Mouse (Mus musculus): ENCODE results near the gene Gnai2. TPM values are rescaled to one million over a fixed set of nuclear protein-coding genes. Genes with fewer than 3 reads are reported as not detected.

Gnai2 gene
- polyA plus RNA-seq, 1 experiment: 273 TPM

GRCm38 (mm10) chr9:107632478-107632877 lies 2.7 kb downstream of the Gnai2 start:
- TF ChIP-seq POLR2A (IDR thresholded peaks at IDR 0.05; ENCODE audit: borderline replicate concordance, control insufficient read depth, low read depth, low read length): peak; percentile 67
- no peak for TF ChIP-seq CTCF (IDR thresholded peaks at IDR 0.05; ENCODE audit: control insufficient read depth, insufficient read depth, low read length)
- H3K4me1 ChIP-seq (ENCODE audit: control insufficient read depth, insufficient read depth, low read length): peaks cover 12% of the 10 kb centered on the region; the same call in 1 of the 2 replicates
- 29% methylated on average over 6 of the region's 6 CpGs for WGBS

GRCm38 (mm10) chr9:107631861-107632260 lies 3.3 kb downstream of the Gnai2 start:
- WGBS: 86% methylated on average over 8 of the region's 8 CpGs
- no peak overlapping the region for H3K4me3 ChIP-seq (replicated peaks; ENCODE audit: control insufficient read depth, low read depth, low read length)
- H3K27ac ChIP-seq (ENCODE audit: control insufficient read depth, insufficient read depth, low read depth, low read length, poor library complexity): peak overlapping the region; percentile 96
- peaks cover 13% of the 10 kb centered on the region; the same call in 1 of the 2 replicates for H3K4me1 ChIP-seq (ENCODE audit: control insufficient read depth, insufficient read depth, low read length)
- TF ChIP-seq POLR2A (IDR thresholded peaks at IDR 0.05; ENCODE audit: borderline replicate concordance, control insufficient read depth, low read depth, low read length) (no peak), CTCF (IDR thresholded peaks at IDR 0.05; ENCODE audit: control insufficient read depth, insufficient read depth, low read length) (no peak)

More at GRCm38 (mm10) chr9:107632478-107632877, 2.7 kb downstream of the Gnai2 start:
- peak overlapping the region; percentile 96 for H3K27ac ChIP-seq (ENCODE audit: control insufficient read depth, insufficient read depth, low read depth, low read length, poor library complexity)
- H3K4me3 ChIP-seq (replicated peaks; ENCODE audit: control insufficient read depth, low read depth, low read length): peak overlapping the region; percentile 85

GRCm38 (mm10) chr9:107631311-107631826 lies 3.8 kb downstream of the Gnai2 start:
- H3K4me1 ChIP-seq (ENCODE audit: control insufficient read depth, insufficient read depth, low read length): peaks cover 15% of the 10 kb centered on the region
- peak overlapping the region; percentile 96 for H3K27ac ChIP-seq (ENCODE audit: control insufficient read depth, insufficient read depth, low read depth, low read length, poor library complexity)
- no peak for TF ChIP-seq POLR2A (IDR thresholded peaks at IDR 0.05; ENCODE audit: borderline replicate concordance, control insufficient read depth, low read depth, low read length)
- no peak for TF ChIP-seq CTCF (IDR thresholded peaks at IDR 0.05; ENCODE audit: control insufficient read depth, insufficient read depth, low read length)
- WGBS: 87% methylated on average over 9 of the region's 9 CpGs
- no peak overlapping the region for H3K4me3 ChIP-seq (replicated peaks; ENCODE audit: control insufficient read depth, low read depth, low read length)

GRCm38 (mm10) chr9:107630576-107630975 lies 4.6 kb downstream of the Gnai2 start:
- no peak overlapping the region for H3K4me3 ChIP-seq (replicated peaks; ENCODE audit: control insufficient read depth, low read depth, low read length)
- TF ChIP-seq CTCF (IDR thresholded peaks at IDR 0.05; ENCODE audit: control insufficient read depth, insufficient read depth, low read length) (no peak), POLR2A (IDR thresholded peaks at IDR 0.05; ENCODE audit: borderline replicate concordance, control insufficient read depth, low read depth, low read length) (no peak)
- peak overlapping the region; percentile 81 for H3K27ac ChIP-seq (ENCODE audit: control insufficient read depth, insufficient read depth, low read depth, low read length, poor library complexity)
- 51% methylated on average over 4 of the region's 4 CpGs for WGBS
- peaks cover 15% of the 10 kb centered on the region for H3K4me1 ChIP-seq (ENCODE audit: control insufficient read depth, insufficient read depth, low read length)

GRCm38 (mm10) chr9:107629901-107630425 lies 5.2 kb downstream of the Gnai2 start:
- TF ChIP-seq CTCF (IDR thresholded peaks at IDR 0.05; ENCODE audit: control insufficient read depth, insufficient read depth, low read length): no peak
- TF ChIP-seq POLR2A (IDR thresholded peaks at IDR 0.05; ENCODE audit: borderline replicate concordance, control insufficient read depth, low read depth, low read length): no peak
- Histone ChIP-seq H3K4me3 (replicated peaks; ENCODE audit: control insufficient read depth, low read depth, low read length) (peak overlapping the region; percentile 37), H3K27ac (ENCODE audit: control insufficient read depth, insufficient read depth, low read depth, low read length, poor library complexity) (peak overlapping the region; percentile 81), H3K4me1 (ENCODE audit: control insufficient read depth, insufficient read depth, low read length) (peaks cover 16% of the 10 kb centered on the region)
- 45% methylated on average over 14 of the region's 14 CpGs for whole genome bisulfite sequencing

- TF ChIP-seq POLR2A (IDR thresholded peaks at IDR 0.05; ENCODE audit: borderline replicate concordance, control insufficient read depth, low read depth, low read length): no peak
- no peak for TF ChIP-seq CTCF (IDR thresholded peaks at IDR 0.05; ENCODE audit: control insufficient read depth, insufficient read depth, low read length)
- Histone ChIP-seq H3K4me1 (ENCODE audit: control insufficient read depth, insufficient read depth, low read length) (peaks cover 16% of the 10 kb centered on the region), H3K27ac (ENCODE audit: control insufficient read depth, insufficient read depth, low read depth, low read length, poor library complexity) (peak overlapping the region; percentile 81), H3K4me3 (replicated peaks; ENCODE audit: control insufficient read depth, low read depth, low read length) (peak overlapping the region; percentile 12)
- WGBS: 2% methylated on average over 4 of the region's 4 CpGs
Measured at GRCm38 (mm10) chr9:107629411-107629730, 5.8 kb downstream of the Gnai2 start.

GRCm38 (mm10) chr9:107628721-107629410 lies 6.3 kb downstream of the Gnai2 start:
- WGBS: 34% methylated on average over 15 of the region's 15 CpGs
- TF ChIP-seq POLR2A (IDR thresholded peaks at IDR 0.05; ENCODE audit: borderline replicate concordance, control insufficient read depth, low read depth, low read length) (0 out of 2 replicates have a peak, but pooled peaks have one; percentile 16), CTCF (IDR thresholded peaks at IDR 0.05; ENCODE audit: control insufficient read depth, insufficient read depth, low read length) (no peak)
- peaks cover 18% of the 10 kb centered on the region for H3K4me1 ChIP-seq (ENCODE audit: control insufficient read depth, insufficient read depth, low read length)
- H3K27ac ChIP-seq (ENCODE audit: control insufficient read depth, insufficient read depth, low read depth, low read length, poor library complexity): peak overlapping the region; percentile 81
- H3K4me3 ChIP-seq (replicated peaks; ENCODE audit: control insufficient read depth, low read depth, low read length): peak overlapping the region; percentile 46

- WGBS: 59% methylated on average over 20 of the region's 20 CpGs
- TF ChIP-seq CTCF (IDR thresholded peaks at IDR 0.05; ENCODE audit: control insufficient read depth, insufficient read depth, low read length) (no peak), POLR2A (IDR thresholded peaks at IDR 0.05; ENCODE audit: borderline replicate concordance, control insufficient read depth, low read depth, low read length) (no peak)
- peak overlapping the region; percentile 41 for H3K27ac ChIP-seq (ENCODE audit: control insufficient read depth, insufficient read depth, low read depth, low read length, poor library complexity)
- H3K4me3 ChIP-seq (replicated peaks; ENCODE audit: control insufficient read depth, low read depth, low read length): no peak overlapping the region
- peaks cover 18% of the 10 kb centered on the region for H3K4me1 ChIP-seq (ENCODE audit: control insufficient read depth, insufficient read depth, low read length)
Measured at GRCm38 (mm10) chr9:107627387-107628255, 7.5 kb downstream of the Gnai2 start.

Data from bone marrow, adult 2 months (tissue).